Mouse (Mus musculus): ENCODE measurements around the gene Entpd3.

- no peak for TF ChIP-seq CTCF (conservative IDR thresholded peaks at IDR 0.05; ENCODE audit: low read length)
- TF ChIP-seq POU5F1 (IDR thresholded peaks at IDR 0.05; ENCODE audit: borderline replicate concordance, low read length): no peak
Observed at GRCm38 (mm10) chr9:120563590-120563989, 24.0 kb downstream of the Entpd3 start.

Measured in E14TG2a.4 (cell line).